Mouse (Mus musculus) kidney, adult 18-20 months (tissue): ENCODE results near the gene Hnrnpdl.

Experiments
- DNase-seq: peaks from one replicate; pipeline ENCODE4 v3.0.0; 2021

Hnrnpdl gene

GRCm38 (mm10) chr5:100039602-100040142 lies at the start of gene Hnrnpdl, which contains the start of gene Enoph1:
Gene Hnrnpdl (minus strand): TSS chr5:100039664.
Gene Enoph1 (plus strand): TSS chr5:100039985.
- peak; percentile 97 for DNase-seq

GRCm38 (mm10) chr5:100085097-100085496 lies 45.6 kb upstream of the Hnrnpdl start:
- DNase-seq, result no peak

- no peak for DNase-seq
These were observed 44.6 kb upstream of the Hnrnpdl start for GRCm38 (mm10) chr5:100083953-100084562.

- DNase-seq, result no peak
These were observed 42.5 kb upstream of the Hnrnpdl start for GRCm38 (mm10) chr5:100082006-100082405.

- no peak for DNase-seq
These were observed 40.4 kb upstream of the Hnrnpdl start for GRCm38 (mm10) chr5:100079931-100080275.

GRCm38 (mm10) chr5:100079040-100079930 lies 39.8 kb upstream of the Hnrnpdl start:
- DNase-seq, result peak; percentile 5

GRCm38 (mm10) chr5:100074571-100074970 lies 35.1 kb upstream of the Hnrnpdl start:
- no peak for DNase-seq

GRCm38 (mm10) chr5:100072557-100072956 lies 33.1 kb upstream of the Hnrnpdl start:
- no peak for DNase-seq

GRCm38 (mm10) chr5:100071541-100071940 lies 32.1 kb upstream of the Hnrnpdl start:
- DNase-seq, result no peak

GRCm38 (mm10) chr5:100070255-100070654 lies 30.8 kb upstream of the Hnrnpdl start:
- DNase-seq, result peak; percentile 85

GRCm38 (mm10) chr5:100069526-100069925 lies 30.1 kb upstream of the Hnrnpdl start:
- no peak for DNase-seq

GRCm38 (mm10) chr5:100067579-100067978 lies 28.1 kb upstream of the Hnrnpdl start:
- no peak for DNase-seq

- no peak for DNase-seq
These were observed 21.4 kb upstream of the Hnrnpdl start for GRCm38 (mm10) chr5:100060876-100061275.

GRCm38 (mm10) chr5:100059326-100059725 lies 19.9 kb upstream of the Hnrnpdl start:
- no peak for DNase-seq

- no peak for DNase-seq
These were observed 19.3 kb upstream of the Hnrnpdl start for GRCm38 (mm10) chr5:100058729-100059128.

- no peak for DNase-seq
These were observed 18.2 kb upstream of the Hnrnpdl start for GRCm38 (mm10) chr5:100057461-100058209.

GRCm38 (mm10) chr5:100055866-100056369 lies 16.5 kb upstream of the Hnrnpdl start:
- no peak for DNase-seq

- DNase-seq, result no peak
These were observed 15.5 kb upstream of the Hnrnpdl start for GRCm38 (mm10) chr5:100054807-100055547.

- no peak for DNase-seq
These were observed 13.3 kb upstream of the Hnrnpdl start for GRCm38 (mm10) chr5:100052728-100053127.

- no peak for DNase-seq
These were observed 10.4 kb upstream of the Hnrnpdl start for GRCm38 (mm10) chr5:100049904-100050303.

GRCm38 (mm10) chr5:100047871-100048270 lies 8.4 kb upstream of the Hnrnpdl start:
- DNase-seq, result no peak

GRCm38 (mm10) chr5:100047143-100047640 lies 7.7 kb upstream of the Hnrnpdl start:
- DNase-seq, result no peak
